Mouse (Mus musculus) stomach, embryonic 15.5 days (tissue): ENCODE data around the gene Tnp2. TPM values are rescaled to one million over a fixed set of nuclear protein-coding genes. Genes with fewer than 3 reads are reported as not detected.
A peak's percentile ranks its signal among the peaks of the same experiment; 100 is the strongest.

Experiments
- ATAC-seq: fragments of 200-750 bp; cut with Nextera tagmentation; 2 replicates; pipeline ENCODE4 v1.8.0; 2017; ENCODE audit warnings: low read depth, moderate number of reproducible peaks, moderate TSS enrichment; ENCODE audit not compliant: insufficient read depth, low FRiP score
- H3K27ac ChIP-seq: fragments of 300-500 bp; sonication (generic); 2 replicates; pipeline ENCODE4 v1.5.1; 2015; ENCODE audit warnings: mild to moderate bottlenecking, inconsistent platforms
- H3K27me3 ChIP-seq: fragments of 300-500 bp; sonication (generic); replicated peaks from 2 replicates; pipeline ENCODE4 v1.6.1; 2015; ENCODE audit warnings: inconsistent platforms
- H3K36me3 ChIP-seq: fragments of 300-500 bp; sonication (generic); 2 replicates; pipeline ENCODE4 v1.6.1; 2015; ENCODE audit warnings: inconsistent platforms
- H3K4me1 ChIP-seq: fragments of 300-500 bp; sonication (generic); 2 replicates; pipeline ENCODE4 v1.6.1; 2015; ENCODE audit warnings: inconsistent platforms
- H3K4me2 ChIP-seq: fragments of 300-500 bp; sonication (generic); 2 replicates; pipeline ENCODE4 v1.6.1; 2015; ENCODE audit warnings: mild to moderate bottlenecking, inconsistent platforms
- H3K4me3 ChIP-seq: fragments of 300-500 bp; sonication (generic); replicated peaks from 2 replicates; pipeline ENCODE4 v1.5.1; 2015; ENCODE audit warnings: inconsistent platforms
- H3K9ac ChIP-seq: fragments of 300-500 bp; sonication (generic); 2 replicates; pipeline ENCODE4 v1.6.1; 2015; ENCODE audit warnings: inconsistent platforms
- H3K9me3 ChIP-seq: fragments of 300-500 bp; sonication (generic); 2 replicates; pipeline ENCODE4 v1.6.1; 2016; ENCODE audit warnings: inconsistent platforms
- WGBS: fragments of 180-500 bp; shearing (Covaris S2); methylation state at CpG from one replicate; pipeline ENCODE4 v1.1.7; 2015; 5-methylcytosine and 5-hydroxymethylcytosine counted together
- polyA plus RNA-seq: library from polyadenylated mRNA; unstranded; fragments of >200 nt; fragmentation: Nextera tagmentation; extraction: Ambion mirVana; gene quantifications from 2 replicates; pipeline ENCODE4 v1.2.1, GENCODE M21; 2015

Tnp2 gene
- polyA plus RNA-seq, 1 experiment from 2014 or later, result not detected

DNA sequence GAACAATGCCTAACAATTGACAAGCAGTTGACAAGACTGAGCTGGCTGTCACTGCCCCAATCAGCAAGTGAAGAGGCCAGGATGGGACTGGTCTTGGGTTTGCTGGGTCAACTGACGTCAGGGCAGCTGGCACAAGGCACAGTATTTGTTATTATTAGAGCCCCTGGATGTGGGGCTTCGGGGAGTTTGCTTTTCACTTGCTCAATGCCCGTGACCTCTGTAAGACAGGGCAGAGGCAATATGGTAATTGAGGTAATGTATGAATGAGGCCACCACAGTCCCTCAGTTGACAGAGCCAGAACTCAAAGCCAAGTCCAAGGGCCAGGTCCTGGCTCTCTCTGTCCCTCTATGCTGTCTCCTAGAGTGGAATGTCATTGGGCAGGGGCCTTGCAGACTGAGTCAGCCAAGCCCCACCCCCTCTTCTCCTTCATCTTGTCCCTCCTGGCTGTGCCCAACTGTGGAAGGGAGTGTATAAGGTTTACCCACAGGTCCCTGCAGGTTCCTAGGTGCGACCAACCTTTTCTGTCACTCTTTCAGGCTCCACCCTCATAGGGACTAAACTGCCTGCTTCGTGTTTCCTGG lies 10.8 kb downstream of the Tnp2 start:
- Histone ChIP-seq H3K4me2 (no peak overlapping the region), H3K27ac (no peak overlapping the region), H3K4me3 (no peak overlapping the region), H3K36me3 (no peaks in the 10 kb centered on the region), H3K9ac (no peak overlapping the region), H3K27me3 (no peaks in the 10 kb centered on the region), H3K9me3 (no peaks in the 10 kb centered on the region), H3K4me1 (peaks cover 25% of the 10 kb centered on the region)
- ATAC-seq, result no peak
- 62% methylated on average over 5 of the region's 5 CpGs for WGBS

GRCm38 (mm10) chr16:10776322-10776721 lies 12.1 kb downstream of the Tnp2 start:
- no peaks in the 10 kb centered on the region for H3K27me3 ChIP-seq
- 31% methylated on average over 7 of the region's 7 CpGs for WGBS
- no peaks in the 10 kb centered on the region for H3K36me3 ChIP-seq
- no peak overlapping the region for H3K4me2 ChIP-seq
- no peak overlapping the region for H3K9ac ChIP-seq
- no peak for ATAC-seq
- H3K4me3 ChIP-seq, result no peak overlapping the region
- no peak overlapping the region for H3K27ac ChIP-seq
- no peaks in the 10 kb centered on the region for H3K9me3 ChIP-seq
- H3K4me1 ChIP-seq, result peaks cover 11% of the 10 kb centered on the region; the same call in 1 of the 2 replicates

DNA sequence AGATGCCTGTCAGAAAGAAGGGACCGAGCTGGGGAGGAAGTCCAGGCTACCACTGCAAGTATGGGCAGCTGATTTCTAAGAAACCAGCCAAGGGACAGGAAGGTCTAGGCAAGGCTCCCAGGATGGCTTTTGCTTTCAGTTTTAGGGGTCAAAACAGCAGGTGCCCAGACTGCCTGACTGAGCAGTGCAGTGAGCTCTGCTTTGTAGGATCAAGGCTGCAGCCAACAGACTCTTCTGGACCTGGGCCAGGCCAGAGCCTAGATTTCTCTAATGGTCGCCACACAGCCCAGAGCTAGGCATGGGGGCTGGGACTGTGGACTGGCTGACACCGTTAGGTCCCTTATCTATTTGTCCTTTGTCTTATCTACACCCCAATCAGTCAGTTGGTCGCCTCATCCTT lies 13.7 kb downstream of the Tnp2 start:
- no peak for ATAC-seq
- WGBS, result 51% methylated on average over 4 of the region's 4 CpGs
- Histone ChIP-seq H3K4me3 (no peak overlapping the region), H3K4me2 (no peak overlapping the region), H3K27ac (no peak overlapping the region), H3K27me3 (no peaks in the 10 kb centered on the region), H3K9ac (no peak overlapping the region), H3K36me3 (no peaks in the 10 kb centered on the region), H3K4me1 (peaks cover 3% of the 10 kb centered on the region; the same call in 1 of the 2 replicates), H3K9me3 (no peaks in the 10 kb centered on the region)

DNA sequence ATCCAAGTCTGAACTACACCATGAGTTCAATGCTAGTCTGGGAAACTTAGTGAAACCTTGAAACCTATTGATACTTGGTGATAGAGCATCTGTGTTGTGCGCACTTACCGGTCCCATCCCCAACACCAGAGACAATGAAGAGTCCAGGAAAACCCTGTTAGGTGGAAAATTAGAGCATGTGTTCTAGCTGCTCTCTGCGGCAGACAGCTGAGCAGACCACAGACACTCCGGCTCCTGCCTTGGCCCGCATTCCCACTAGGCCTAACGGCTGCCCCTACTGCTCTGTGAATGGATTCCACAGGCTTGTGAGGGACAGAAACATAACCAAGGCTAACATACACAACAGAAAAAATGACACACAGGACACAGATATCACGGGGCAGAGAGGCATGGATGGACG lies 14.9 kb downstream of the Tnp2 start:
- no peaks in the 10 kb centered on the region for H3K36me3 ChIP-seq
- ATAC-seq, result no peak
- H3K4me3 ChIP-seq, result no peak overlapping the region
- no peak overlapping the region for H3K27ac ChIP-seq
- H3K4me2 ChIP-seq, result no peak overlapping the region
- H3K9ac ChIP-seq, result no peak overlapping the region
- H3K27me3 ChIP-seq, result no peaks in the 10 kb centered on the region
- peaks cover 10% of the 10 kb centered on the region; the same call in 1 of the 2 replicates for H3K4me1 ChIP-seq
- H3K9me3 ChIP-seq, result no peaks in the 10 kb centered on the region
- 75% methylated on average over 8 of the region's 8 CpGs for WGBS

- no peaks in the 10 kb centered on the region for H3K36me3 ChIP-seq
- no peak for ATAC-seq
- no peak overlapping the region for H3K4me2 ChIP-seq
Measured at GRCm38 (mm10) chr16:10771769-10772510, 16.5 kb downstream of the Tnp2 start.

DNA sequence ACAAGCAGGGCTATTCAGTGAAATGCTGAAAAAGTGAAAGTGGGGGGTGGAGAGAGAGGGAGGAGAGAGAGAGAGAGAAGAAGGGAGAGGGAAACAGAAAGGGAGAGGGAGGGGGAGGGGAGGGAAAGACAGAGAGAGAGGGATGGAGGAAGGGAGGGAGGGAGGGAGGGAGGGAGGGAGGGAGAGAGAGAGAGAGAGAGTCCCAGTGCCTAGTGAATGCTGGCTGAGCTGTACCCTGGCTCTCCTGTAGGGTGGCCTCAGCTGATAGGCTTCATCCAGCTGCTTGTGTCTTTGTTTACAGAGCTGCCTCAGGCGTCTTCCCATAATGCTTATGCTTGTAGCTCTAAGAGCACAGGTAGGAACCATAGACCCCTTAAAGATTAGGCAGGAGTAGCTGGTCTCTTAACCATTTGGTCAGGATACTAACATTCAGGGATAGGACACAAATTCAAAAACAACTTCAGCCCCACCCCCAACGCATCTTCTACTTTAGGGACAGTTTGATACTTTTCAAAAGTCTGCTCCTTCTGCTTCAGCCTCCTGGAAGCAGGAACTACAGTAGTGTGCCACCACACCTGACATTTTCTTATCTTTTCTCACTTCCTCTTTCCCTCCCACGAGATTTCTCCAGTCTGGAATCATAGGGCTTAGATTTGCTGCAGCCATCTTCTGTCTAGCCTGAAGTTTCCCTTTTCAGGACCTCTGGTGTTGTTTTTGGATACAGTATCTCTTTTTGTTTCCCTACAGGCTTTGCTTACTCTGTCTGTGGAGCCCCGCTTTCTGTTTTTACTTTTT lies 17.7 kb downstream of the Tnp2 start:
- ATAC-seq, result peak; percentile 59; the same call in 1 of the 2 replicates
- Histone ChIP-seq H3K36me3 (no peaks in the 10 kb centered on the region), H3K9ac (no peak overlapping the region), H3K4me2 (no peak overlapping the region), H3K9me3 (no peaks in the 10 kb centered on the region), H3K4me1 (peaks cover 10% of the 10 kb centered on the region; the same call in 1 of the 2 replicates), H3K27ac (peak overlapping the region; percentile 23; the same call in 1 of the 2 replicates), H3K4me3 (no peak overlapping the region), H3K27me3 (no peaks in the 10 kb centered on the region)
- WGBS, result 39% methylated on average over 4 of the region's 4 CpGs

More at GRCm38 (mm10) chr16:10771769-10772510, 16.5 kb downstream of the Tnp2 start:
- H3K9me3 ChIP-seq, result no peaks in the 10 kb centered on the region
- no peak overlapping the region for H3K9ac ChIP-seq
- peaks cover 10% of the 10 kb centered on the region; the same call in 1 of the 2 replicates for H3K4me1 ChIP-seq
- H3K27ac ChIP-seq, result no peak overlapping the region; the same call in 1 of the 2 replicates
- H3K27me3 ChIP-seq, result no peaks in the 10 kb centered on the region
- 66% methylated on average over 19 of the region's 19 CpGs for WGBS
- no peak overlapping the region for H3K4me3 ChIP-seq

- no peak for ATAC-seq
- WGBS, result 56% methylated on average over 2 of the region's 2 CpGs
- H3K9me3 ChIP-seq, result no peaks in the 10 kb centered on the region
Measured at GRCm38 (mm10) chr16:10769661-10770060, 18.8 kb downstream of the Tnp2 start.

DNA sequence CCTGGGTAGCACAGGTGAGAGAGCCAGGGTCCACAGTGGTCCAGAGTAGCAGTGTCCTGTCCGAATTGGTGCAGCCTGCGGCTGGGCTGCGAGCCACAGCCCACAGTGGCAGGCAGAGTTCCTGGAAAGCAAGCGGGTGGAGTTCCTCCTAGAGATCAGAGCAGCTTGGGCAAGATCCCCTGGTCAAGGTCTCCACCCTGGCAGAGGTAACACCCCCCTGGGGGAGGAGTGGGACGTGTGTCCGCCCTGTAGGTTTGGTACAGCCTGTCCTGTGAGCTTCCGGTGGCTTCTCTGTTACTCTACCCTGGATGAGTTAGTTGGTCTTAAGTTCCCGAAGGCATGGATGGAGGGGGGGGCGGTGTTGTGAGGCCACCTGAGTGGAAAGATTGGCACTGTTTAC lies 19.6 kb downstream of the Tnp2 start:
- Histone ChIP-seq H3K9me3 (no peaks in the 10 kb centered on the region), H3K4me2 (no peak overlapping the region), H3K9ac (no peak overlapping the region), H3K36me3 (no peaks in the 10 kb centered on the region), H3K4me3 (no peak overlapping the region), H3K27ac (no peak overlapping the region), H3K27me3 (no peaks in the 10 kb centered on the region), H3K4me1 (peaks cover 13% of the 10 kb centered on the region)
- ATAC-seq, result no peak
- WGBS, result 40% methylated on average over 9 of the region's 9 CpGs

More at GRCm38 (mm10) chr16:10769661-10770060, 18.8 kb downstream of the Tnp2 start:
- Histone ChIP-seq H3K36me3 (no peaks in the 10 kb centered on the region), H3K9ac (no peak overlapping the region), H3K27me3 (no peaks in the 10 kb centered on the region), H3K4me2 (no peak overlapping the region), H3K27ac (no peak overlapping the region), H3K4me3 (no peak overlapping the region), H3K4me1 (peaks cover 10% of the 10 kb centered on the region; the same call in 1 of the 2 replicates)

DNA sequence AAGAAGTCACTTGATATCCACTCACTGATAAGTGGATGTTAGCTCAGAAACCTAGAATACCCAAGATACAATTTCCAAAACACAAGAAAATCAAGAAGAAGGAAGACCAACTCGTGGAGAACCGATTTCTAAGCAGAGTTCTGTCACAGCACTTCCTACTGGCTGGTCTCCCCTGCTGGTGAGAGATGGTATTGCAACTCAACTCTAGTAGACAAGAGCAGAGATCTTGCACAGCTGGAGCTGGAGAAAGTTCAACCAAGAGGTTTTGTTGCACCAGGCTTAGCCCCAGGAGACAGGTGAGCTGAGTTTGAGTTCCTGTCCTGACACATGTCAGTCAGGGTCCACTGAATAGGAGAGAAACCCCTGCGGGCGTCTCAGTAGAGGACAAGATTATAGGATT lies 21.3 kb downstream of the Tnp2 start:
- no peak overlapping the region for H3K9ac ChIP-seq
- WGBS, result 47% methylated on average over 4 of the region's 4 CpGs
- no peak overlapping the region for H3K27ac ChIP-seq
- peaks cover 16% of the 10 kb centered on the region for H3K4me1 ChIP-seq
- H3K4me3 ChIP-seq, result no peak overlapping the region
- no peak for ATAC-seq
- no peak overlapping the region for H3K4me2 ChIP-seq
- no peaks in the 10 kb centered on the region for H3K36me3 ChIP-seq
- H3K27me3 ChIP-seq, result no peaks in the 10 kb centered on the region
- no peaks in the 10 kb centered on the region for H3K9me3 ChIP-seq

GRCm38 (mm10) chr16:10764323-10764722 lies 24.1 kb downstream of the Tnp2 start:
- H3K27ac ChIP-seq, result no peak overlapping the region

DNA sequence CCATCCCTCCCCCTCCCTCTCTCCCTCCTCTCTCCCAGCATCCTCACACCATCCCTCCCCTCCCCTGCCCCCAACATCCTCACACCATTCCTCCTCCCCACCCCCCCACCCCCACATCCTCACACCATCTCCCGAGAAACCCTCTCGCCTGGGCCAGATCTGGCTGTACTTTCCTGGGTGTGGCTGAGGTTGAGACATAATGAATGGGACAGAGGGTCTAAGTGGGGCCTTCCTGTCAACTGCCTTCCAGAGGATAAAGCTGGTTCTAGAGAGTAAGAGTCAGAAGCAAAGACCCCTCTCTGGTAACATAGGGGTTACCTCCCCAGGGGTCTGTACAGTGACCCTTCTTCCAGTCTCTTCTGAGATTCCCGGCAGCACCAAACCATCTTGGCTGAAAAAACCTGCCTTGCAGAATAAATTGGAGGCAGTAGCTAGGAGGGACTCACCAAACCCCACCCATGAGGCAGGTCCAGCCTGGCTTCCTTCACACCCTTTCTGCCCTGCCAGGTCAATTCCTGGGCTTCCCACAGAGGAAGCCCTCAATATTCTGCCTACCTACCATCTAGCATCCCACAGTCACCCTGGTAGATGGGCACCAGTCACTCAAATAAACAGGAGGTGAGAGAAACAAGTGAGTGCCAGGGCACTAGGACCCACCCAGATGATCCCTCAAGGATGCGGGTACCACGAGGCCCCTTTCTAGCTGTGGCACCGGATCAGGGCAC lies 24.8 kb downstream of the Tnp2 start:
- Histone ChIP-seq H3K9ac (no peak overlapping the region), H3K27me3 (no peaks in the 10 kb centered on the region), H3K9me3 (no peaks in the 10 kb centered on the region), H3K4me2 (no peak overlapping the region), H3K4me1 (peaks cover 9% of the 10 kb centered on the region), H3K27ac (no peak overlapping the region), H3K36me3 (no peaks in the 10 kb centered on the region), H3K4me3 (no peak overlapping the region)
- ATAC-seq, result no peak
- WGBS, result 51% methylated on average over 6 of the region's 6 CpGs

More at GRCm38 (mm10) chr16:10764323-10764722, 24.1 kb downstream of the Tnp2 start:
- ATAC-seq, result no peak
- 19% methylated on average over 2 of the region's 2 CpGs for WGBS
- no peak overlapping the region for H3K9ac ChIP-seq
- no peaks in the 10 kb centered on the region for H3K27me3 ChIP-seq
- H3K9me3 ChIP-seq, result no peaks in the 10 kb centered on the region
- no peak overlapping the region for H3K4me2 ChIP-seq
- H3K4me3 ChIP-seq, result no peak overlapping the region
- peaks cover 12% of the 10 kb centered on the region for H3K4me1 ChIP-seq
- no peaks in the 10 kb centered on the region for H3K36me3 ChIP-seq
